In the genomic region with DNA sequence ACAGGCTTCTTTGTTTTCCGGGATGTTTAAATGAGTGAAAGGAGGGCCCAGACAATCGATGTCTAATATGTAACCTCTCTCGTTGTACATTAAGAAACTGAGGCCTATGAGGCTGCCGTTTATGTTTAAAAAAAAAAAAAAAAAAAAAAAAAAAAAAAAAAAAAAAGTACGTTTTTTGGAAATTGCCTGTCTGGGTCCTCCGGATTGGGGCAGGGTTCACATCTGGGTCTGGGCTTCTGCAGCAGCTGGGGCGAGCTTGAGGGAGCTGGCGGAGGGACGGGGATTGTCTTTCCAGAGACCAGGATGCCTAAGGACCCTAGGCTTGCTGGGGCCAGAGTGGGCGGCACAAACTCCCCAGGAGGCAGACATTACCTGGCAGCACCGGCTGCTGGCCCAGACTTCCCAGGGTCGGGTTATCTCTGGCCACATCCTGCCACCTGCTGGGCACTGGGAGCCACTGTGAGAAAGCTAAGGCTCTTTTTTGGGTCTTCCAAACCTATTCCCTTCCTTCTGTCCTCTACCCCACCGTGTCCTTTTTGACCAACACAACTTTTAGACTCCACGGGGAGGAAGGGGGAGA, we compare ENCODE assay signal across 9 mouse cellular contexts. TPM values are rescaled to one million over a fixed set of nuclear protein-coding genes. Genes with fewer than 3 reads are reported as not detected.
DNase-seq lines count a peak whose midpoint lies in the region; ATAC-seq and TF ChIP-seq lines count a peak whose summit lies in the region.
"Had no signal": no experiment of that assay in that cellular context is flagged by ENCODE, and none has a peak within 500 bp of the region (broad histone marks: within the 10 kb centered on the region; RNA-seq: fewer than 3 reads in every experiment).

No protein-coding gene starts in this region.

- no peak for TF ChIP-seq POLR2A in olfactory bulb, adult 2 months (IDR thresholded peaks at IDR 0.05; ENCODE audit: insufficient read depth, low read depth, low read length)
- TF ChIP-seq POLR2A in thymus, adult 2 months (IDR thresholded peaks at IDR 0.05; ENCODE audit: control insufficient read depth, extremely low read depth, insufficient read depth, low read length, poor library complexity): no peak

- peak overlapping the region; percentile 55 for H3K4me3 ChIP-seq in gastrocnemius, adult 2 months
- peak overlapping the region; percentile 48 for H3K4me3 ChIP-seq in heart, embryonic 15.5 days
- no peak overlapping the region for H3K4me3 ChIP-seq in liver, embryonic 14.5 days (ENCODE audit: insufficient read depth in 1 of 2, low read depth in 2 of 2, low read length in 2 of 2)
- peak overlapping the region; percentile 45 for H3K4me3 ChIP-seq in olfactory bulb, adult 2 months (ENCODE audit: insufficient read depth, low read depth, low read length)
- H3K4me3 ChIP-seq in thymus, adult 2 months (ENCODE audit: control insufficient read depth, insufficient read depth, low read length): no peak overlapping the region

- H3K9me3 ChIP-seq in heart, embryonic 15.5 days (replicated peaks): no peaks in the 10 kb centered on the region
- no peaks in the 10 kb centered on the region for H3K9me3 ChIP-seq in liver, embryonic 14.5 days (ENCODE audit: control insufficient read depth, low read length)

- H3K36me3 ChIP-seq in heart, embryonic 15.5 days: no peaks in the 10 kb centered on the region
- no peaks in the 10 kb centered on the region for H3K36me3 ChIP-seq in liver, embryonic 14.5 days (replicated peaks; ENCODE audit: control insufficient read depth, insufficient read depth, low read depth)
- H3K36me3 ChIP-seq in thymus, adult 2 months (ENCODE audit: control insufficient read depth, insufficient read depth, low read length): no peaks in the 10 kb centered on the region
- H3K36me3 ChIP-seq: G1E had no signal

- TF ChIP-seq CTCF in gastrocnemius, adult 2 months (IDR thresholded peaks at IDR 0.05): peak; percentile 59
- TF ChIP-seq CTCF in liver, embryonic 14.5 days (IDR thresholded peaks at IDR 0.05; ENCODE audit: low read depth): peak; percentile 56
- TF ChIP-seq CTCF in olfactory bulb, adult 2 months (IDR thresholded peaks at IDR 0.05; ENCODE audit: insufficient read depth, low read depth, low read length): peak; percentile 71
- TF ChIP-seq CTCF in thymus, adult 2 months (IDR thresholded peaks at IDR 0.05; ENCODE audit: borderline replicate concordance, control insufficient read depth, extremely low read depth, insufficient read depth, low read length, poor library complexity): no peak

- WGBS in heart, embryonic 15.5 days: 1% methylated on average over 14 of the region's 14 CpGs
- WGBS in liver, embryonic 14.5 days (ENCODE audit: insufficient replicate concordance): under 1% methylated on average over 14 of the region's 14 CpGs
- 2% methylated on average over 14 of the region's 14 CpGs for WGBS in olfactory bulb, adult 2 months
- WGBS in thymus, adult 2 months: 5% methylated on average over 14 of the region's 14 CpGs

- intact Hi-C loops in gastrocnemius, adult 2 months (cut with DNase I): loop anchor here (10.0 kb wide), 1 partner anchor 423 kb away; no protein-coding TSS in a partner anchor
- intact Hi-C loops in gastrocnemius, postnatal 36 days (cut with DNase I): loop anchor here (5.0 kb wide), 1 partner anchor 420 kb away; no protein-coding TSS in a partner anchor

- peaks cover 44% of the 10 kb centered on the region for H3K27me3 ChIP-seq in heart, embryonic 15.5 days
- peaks cover 7% of the 10 kb centered on the region for H3K27me3 ChIP-seq in liver, embryonic 14.5 days (ENCODE audit: control insufficient read depth, insufficient read depth, low read length)
- H3K27me3 ChIP-seq in thymus, adult 2 months (ENCODE audit: control insufficient read depth, insufficient read depth, low read length): no peaks in the 10 kb centered on the region

- no peak for TF ChIP-seq EP300 in liver, embryonic 14.5 days (IDR thresholded peaks at IDR 0.05; ENCODE audit: low read depth)

- peak; percentile 50 for DNase-seq in gastrocnemius, adult 2 months
- DNase-seq in gastrocnemius, postnatal 36 days: no peak
- DNase-seq in embryo, embryonic 9.5 days (ENCODE audit: extremely low spot score): peak; percentile 66
- peak; percentile 76 to 83 for DNase-seq in kidney, postnatal 25 days
- no peak for DNase-seq in liver, embryonic 14.5 days (ENCODE audit: low read depth in 3 of 3, low spot score in 3 of 3)
- no peak for DNase-seq in thymus, adult 2 months

- H3K4me2 ChIP-seq in heart, embryonic 15.5 days: peak overlapping the region; percentile 84
- peak overlapping the region; percentile 22; the same call in 1 of the 2 replicates for H3K4me2 ChIP-seq in liver, embryonic 14.5 days (ENCODE audit: low read depth)

- H3K9ac ChIP-seq in heart, embryonic 15.5 days: peak overlapping the region; percentile 47
- H3K9ac ChIP-seq in liver, embryonic 14.5 days (replicated peaks): no peak overlapping the region

- peaks cover 14% of the 10 kb centered on the region for H3K4me1 ChIP-seq in heart, embryonic 15.5 days (replicated peaks)
- H3K4me1 ChIP-seq in liver, embryonic 14.5 days (replicated peaks; ENCODE audit: control insufficient read depth in 2 of 2, insufficient read depth in 2 of 2, low read length in 1 of 2): no peaks in the 10 kb centered on the region
- peaks cover 11% of the 10 kb centered on the region for H3K4me1 ChIP-seq in olfactory bulb, adult 2 months (ENCODE audit: control insufficient read depth, insufficient read depth, low read length)
- H3K4me1 ChIP-seq in thymus, adult 2 months (replicated peaks; ENCODE audit: control insufficient read depth, insufficient read depth, low read length): no peaks in the 10 kb centered on the region

- ATAC-seq in heart, embryonic 15.5 days (replicated peaks; ENCODE audit: insufficient number of reproducible peaks, insufficient read depth, low FRiP score, low read depth): no peak
- no peak for ATAC-seq in liver, embryonic 14.5 days (ENCODE audit: insufficient read depth)

- no peak overlapping the region for H3K27ac ChIP-seq in gastrocnemius, adult 2 months
- no peak overlapping the region for H3K27ac ChIP-seq in heart, embryonic 15.5 days
- no peak overlapping the region for H3K27ac ChIP-seq in liver, embryonic 14.5 days
- H3K27ac ChIP-seq in olfactory bulb, adult 2 months (ENCODE audit: insufficient read depth, low read depth, low read length): no peak overlapping the region
- no peak overlapping the region for H3K27ac ChIP-seq in thymus, adult 2 months (ENCODE audit: control insufficient read depth, insufficient read depth, low read length)

RNA-seq across cellular contexts. Expression of gene Stk32b, which starts 0.5 kb away (rescaled TPM):
- total RNA-seq in gastrocnemius, adult 2 months (2021): under 1 TPM in 1 of 2 experiments, not detected in 1; 0.20 TPM
- not detected for total RNA-seq in gastrocnemius, postnatal 36 days (2021)
- polyA plus RNA-seq in heart, embryonic 15.5 days (2015; fragmentation: Nextera tagmentation; extraction: Ambion mirVana): 0.79 and 2.0 TPM in 2 replicates
- polyA plus RNA-seq in liver, embryonic 14.5 days (2012; rRNA removed): 0.70 and 1.1 TPM in 2 replicates
- 0.64 and 0.70 TPM in 2 replicates for polyA plus RNA-seq in liver, embryonic 14.5 days (2014; fragmentation: Nextera tagmentation; extraction: Ambion mirVana)
- not detected in 2 replicates for polyA plus RNA-seq in olfactory bulb, adult 2 months (2012; ENCODE audit: insufficient read depth, insufficient read length, low replicate concordance, missing spikeins)
- 0.19 and 0.28 TPM in 2 replicates for polyA plus RNA-seq in thymus, adult 2 months (2012; rRNA removed)
- polyA plus RNA-seq: G1E had no signal

RNA-seq across cellular contexts. Expression of gene Cytl1, which starts 17.8 kb away (rescaled TPM):
- total RNA-seq in gastrocnemius, adult 2 months (2021): 1 to 10 TPM; 3.0 to 3.9 TPM
- 1 to 10 TPM; 1.5 to 3.5 TPM for total RNA-seq in gastrocnemius, postnatal 36 days (2021)
- 16.3 and 35.7 TPM in 2 replicates for polyA plus RNA-seq in heart, embryonic 15.5 days (2015; fragmentation: Nextera tagmentation; extraction: Ambion mirVana)
- polyA plus RNA-seq in liver, embryonic 14.5 days (2012; rRNA removed): 0.15 TPM in 1 of 2 replicates, not detected in the other
- not detected in 2 replicates for polyA plus RNA-seq in liver, embryonic 14.5 days (2014; fragmentation: Nextera tagmentation; extraction: Ambion mirVana)
- not detected in 2 replicates for polyA plus RNA-seq in olfactory bulb, adult 2 months (2012; ENCODE audit: insufficient read depth, insufficient read length, low replicate concordance, missing spikeins)
- 6.9 and 10.5 TPM in 2 replicates for polyA plus RNA-seq in thymus, adult 2 months (2012; rRNA removed)
- total RNA-seq: G1E had no signal
- polyA plus RNA-seq: G1E had no signal

Comparison
In these comparisons a context has a peak if more than half of its experiments do, and no peak if none do; other contexts are left out.
1. DNase-seq: peak in gastrocnemius, adult 2 months (single experiment), embryo, embryonic 9.5 days (single experiment) and kidney, postnatal 25 days (2 of 2); none in gastrocnemius, postnatal 36 days (0 of 2), liver, embryonic 14.5 days (0 of 3) and thymus, adult 2 months (single experiment).
2. H3K4me3 ChIP-seq: peak in gastrocnemius, adult 2 months (single experiment), heart, embryonic 15.5 days (single experiment) and olfactory bulb, adult 2 months (single experiment); none in liver, embryonic 14.5 days (0 of 2) and thymus, adult 2 months (single experiment).